Mouse (Mus musculus): ENCODE results near the gene Tmem266. TPM values are rescaled to one million over a fixed set of nuclear protein-coding genes. Genes with fewer than 3 reads are reported as not detected.
A peak's percentile ranks its signal among the peaks of the same experiment; 100 is the strongest.

Tmem266 gene
- polyA plus RNA-seq (2012; fragmentation: generic; extraction: Trizol): not detected
- long read RNA-seq, experiment 1: 0 reads
- long read RNA-seq, experiment 2: 0 reads

GRCm38 (mm10) chr9:55326515-55327233, at the start of gene Tmem266, which contains the start of gene Nrg4:
TSS of gene Tmem266 (plus strand) at chr9:55326913.
TSS of gene Nrg4 (minus strand) at chr9:55326844.
- no peaks in the 10 kb centered on the region for H3K79me3 ChIP-seq (ENCODE audit: low read depth)
- H3K79me2 ChIP-seq (ENCODE audit: control insufficient read depth, insufficient read depth): no peaks in the 10 kb centered on the region
- H3K36me3 ChIP-seq (ENCODE audit: control insufficient read depth, insufficient read depth): no peaks in the 10 kb centered on the region
- TF ChIP-seq FOSL1 (IDR thresholded peaks at IDR 0.05; ENCODE audit: insufficient read depth, low read length, poor library complexity, severe bottlenecking) (no peak), MAX (IDR thresholded peaks at IDR 0.05) (no peak), MYOG (IDR thresholded peaks at IDR 0.05; ENCODE audit: control insufficient read depth, extremely low read depth, insufficient read length) (no peak), CEBPB (IDR thresholded peaks at IDR 0.05; ENCODE audit: low read depth) (no peak), CTCF (IDR thresholded peaks at IDR 0.05; ENCODE audit: control insufficient read depth, insufficient read depth, insufficient read length) (no peak), USF1 (IDR thresholded peaks at IDR 0.05; ENCODE audit: low read depth) (no peak), MYOD1 (IDR thresholded peaks at IDR 0.05; ENCODE audit: control insufficient read depth, insufficient read length, low read depth) (no peak)
- peak within 1 kb of the TSS; percentile 33 for H3ac ChIP-seq (ENCODE audit: control insufficient read depth, insufficient read length, low read depth)
- peaks cover 55% of the 10 kb centered on the region for H3K27me3 ChIP-seq (ENCODE audit: control insufficient read depth, insufficient read depth, insufficient read length)
- peak within 1 kb of the TSS; percentile 18 for H3K4me3 ChIP-seq (ENCODE audit: insufficient read depth, poor library complexity, severe bottlenecking)

- Histone ChIP-seq H3K79me3 (ENCODE audit: low read depth) (no peaks in the 10 kb centered on the region), H3K36me3 (ENCODE audit: control insufficient read depth, insufficient read depth) (no peaks in the 10 kb centered on the region), H3K4me3 (ENCODE audit: insufficient read depth, poor library complexity, severe bottlenecking) (no peak overlapping the region), H3ac (ENCODE audit: control insufficient read depth, insufficient read length, low read depth) (no peak overlapping the region), H3K27me3 (ENCODE audit: control insufficient read depth, insufficient read depth, insufficient read length) (peaks cover 12% of the 10 kb centered on the region), H3K79me2 (ENCODE audit: control insufficient read depth, insufficient read depth) (no peaks in the 10 kb centered on the region)
- TF ChIP-seq CTCF (IDR thresholded peaks at IDR 0.05; ENCODE audit: control insufficient read depth, insufficient read depth, insufficient read length) (no peak), MAX (IDR thresholded peaks at IDR 0.05) (no peak), MYOG (IDR thresholded peaks at IDR 0.05; ENCODE audit: control insufficient read depth, extremely low read depth, insufficient read length) (no peak), MYOD1 (IDR thresholded peaks at IDR 0.05; ENCODE audit: control insufficient read depth, insufficient read length, low read depth) (no peak), USF1 (IDR thresholded peaks at IDR 0.05; ENCODE audit: low read depth) (no peak), FOSL1 (IDR thresholded peaks at IDR 0.05; ENCODE audit: insufficient read depth, low read length, poor library complexity, severe bottlenecking) (no peak), CEBPB (IDR thresholded peaks at IDR 0.05; ENCODE audit: low read depth) (no peak)
Measured at GRCm38 (mm10) chr9:55277562-55277961, 49.2 kb upstream of the Tmem266 start.

GRCm38 (mm10) chr9:55279114-55279825, 47.4 kb upstream of the Tmem266 start:
- no peak overlapping the region for H3K4me3 ChIP-seq (ENCODE audit: insufficient read depth, poor library complexity, severe bottlenecking)

GRCm38 (mm10) chr9:55283516-55283915, 43.2 kb upstream of the Tmem266 start:
- Histone ChIP-seq H3K79me3 (ENCODE audit: low read depth) (no peaks in the 10 kb centered on the region), H3K36me3 (ENCODE audit: control insufficient read depth, insufficient read depth) (no peaks in the 10 kb centered on the region), H3ac (ENCODE audit: control insufficient read depth, insufficient read length, low read depth) (no peak overlapping the region), H3K4me3 (ENCODE audit: insufficient read depth, poor library complexity, severe bottlenecking) (no peak overlapping the region), H3K27me3 (ENCODE audit: control insufficient read depth, insufficient read depth, insufficient read length) (peaks cover 12% of the 10 kb centered on the region), H3K79me2 (ENCODE audit: control insufficient read depth, insufficient read depth) (no peaks in the 10 kb centered on the region)
- no peak for TF ChIP-seq CEBPB (IDR thresholded peaks at IDR 0.05; ENCODE audit: low read depth)
- no peak for TF ChIP-seq FOSL1 (IDR thresholded peaks at IDR 0.05; ENCODE audit: insufficient read depth, low read length, poor library complexity, severe bottlenecking)
- TF ChIP-seq MYOG (IDR thresholded peaks at IDR 0.05; ENCODE audit: control insufficient read depth, extremely low read depth, insufficient read length): no peak
- TF ChIP-seq CTCF (IDR thresholded peaks at IDR 0.05; ENCODE audit: control insufficient read depth, insufficient read depth, insufficient read length): no peak
- TF ChIP-seq MAX (IDR thresholded peaks at IDR 0.05): no peak
- TF ChIP-seq USF1 (IDR thresholded peaks at IDR 0.05; ENCODE audit: low read depth): no peak
- no peak for TF ChIP-seq MYOD1 (IDR thresholded peaks at IDR 0.05; ENCODE audit: control insufficient read depth, insufficient read length, low read depth)

More at GRCm38 (mm10) chr9:55279114-55279825, 47.4 kb upstream of the Tmem266 start:
- H3K27me3 ChIP-seq (ENCODE audit: control insufficient read depth, insufficient read depth, insufficient read length): peaks cover 12% of the 10 kb centered on the region
- no peaks in the 10 kb centered on the region for H3K79me2 ChIP-seq (ENCODE audit: control insufficient read depth, insufficient read depth)
- no peaks in the 10 kb centered on the region for H3K79me3 ChIP-seq (ENCODE audit: low read depth)
- H3K36me3 ChIP-seq (ENCODE audit: control insufficient read depth, insufficient read depth): no peaks in the 10 kb centered on the region
- TF ChIP-seq CTCF (IDR thresholded peaks at IDR 0.05; ENCODE audit: control insufficient read depth, insufficient read depth, insufficient read length) (no peak), USF1 (IDR thresholded peaks at IDR 0.05; ENCODE audit: low read depth) (no peak), MAX (IDR thresholded peaks at IDR 0.05) (no peak), MYOG (IDR thresholded peaks at IDR 0.05; ENCODE audit: control insufficient read depth, extremely low read depth, insufficient read length) (no peak), FOSL1 (IDR thresholded peaks at IDR 0.05; ENCODE audit: insufficient read depth, low read length, poor library complexity, severe bottlenecking) (no peak), CEBPB (IDR thresholded peaks at IDR 0.05; ENCODE audit: low read depth) (no peak), MYOD1 (IDR thresholded peaks at IDR 0.05; ENCODE audit: control insufficient read depth, insufficient read length, low read depth) (no peak)
- H3ac ChIP-seq (ENCODE audit: control insufficient read depth, insufficient read length, low read depth): no peak overlapping the region

GRCm38 (mm10) chr9:55285197-55285596, 41.5 kb upstream of the Tmem266 start:
- Histone ChIP-seq H3K79me3 (ENCODE audit: low read depth) (no peaks in the 10 kb centered on the region), H3K4me3 (ENCODE audit: insufficient read depth, poor library complexity, severe bottlenecking) (no peak overlapping the region), H3K79me2 (ENCODE audit: control insufficient read depth, insufficient read depth) (no peaks in the 10 kb centered on the region), H3K27me3 (ENCODE audit: control insufficient read depth, insufficient read depth, insufficient read length) (peaks cover 10% of the 10 kb centered on the region), H3ac (ENCODE audit: control insufficient read depth, insufficient read length, low read depth) (no peak overlapping the region), H3K36me3 (ENCODE audit: control insufficient read depth, insufficient read depth) (no peaks in the 10 kb centered on the region)
- TF ChIP-seq MAX (IDR thresholded peaks at IDR 0.05) (no peak), FOSL1 (IDR thresholded peaks at IDR 0.05; ENCODE audit: insufficient read depth, low read length, poor library complexity, severe bottlenecking) (no peak), USF1 (IDR thresholded peaks at IDR 0.05; ENCODE audit: low read depth) (no peak), CEBPB (IDR thresholded peaks at IDR 0.05; ENCODE audit: low read depth) (no peak), CTCF (IDR thresholded peaks at IDR 0.05; ENCODE audit: control insufficient read depth, insufficient read depth, insufficient read length) (no peak), MYOD1 (IDR thresholded peaks at IDR 0.05; ENCODE audit: control insufficient read depth, insufficient read length, low read depth) (no peak), MYOG (IDR thresholded peaks at IDR 0.05; ENCODE audit: control insufficient read depth, extremely low read depth, insufficient read length) (no peak)

Measured in C2C12 (cell line).